Mouse (Mus musculus) embryonic facial prominence, embryonic 12.5 days (tissue): ENCODE results near the gene Lrrc75b. TPM values are rescaled to one million over a fixed set of nuclear protein-coding genes. Genes with fewer than 3 reads are reported as not detected.
"Not testable (repeated sequence)": the region's sequence is repeated elsewhere in the genome, so short reads cannot be mapped to it uniquely, and the experiment has no call there.

Experiments used
- ATAC-seq: fragments of 200-750 bp; cut with Nextera tagmentation; 2 replicates; pipeline ENCODE4 v1.8.0; 2017; ENCODE audit not compliant: insufficient number of reproducible peaks, insufficient read depth, low FRiP score, low TSS enrichment
- H3K27ac ChIP-seq: fragments of 300-500 bp; sonication (generic); 2 replicates; pipeline ENCODE4 v1.5.1; 2016; ENCODE audit warnings: mild to moderate bottlenecking
- H3K27me3 ChIP-seq: fragments of 300-500 bp; sonication (generic); 2 replicates; pipeline ENCODE4 v1.6.1; 2016; ENCODE audit warnings: mild to moderate bottlenecking, moderate library complexity
- H3K36me3 ChIP-seq: fragments of 300-500 bp; sonication (generic); 2 replicates; pipeline ENCODE4 v1.6.1; 2016; ENCODE audit warnings: mild to moderate bottlenecking
- H3K4me1 ChIP-seq: fragments of 300-500 bp; sonication (generic); 2 replicates; pipeline ENCODE4 v1.6.1; 2016
- H3K4me2 ChIP-seq: fragments of 300-500 bp; sonication (generic); replicated peaks from 2 replicates; pipeline ENCODE4 v1.6.1; 2016; ENCODE audit warnings: mild to moderate bottlenecking, moderate library complexity
- H3K4me3 ChIP-seq: fragments of 300-500 bp; sonication (generic); 2 replicates; pipeline ENCODE4 v1.5.1; 2016; ENCODE audit warnings: mild to moderate bottlenecking
- H3K9ac ChIP-seq: fragments of 300-500 bp; sonication (generic); 2 replicates; pipeline ENCODE4 v1.6.1; 2016; ENCODE audit warnings: mild to moderate bottlenecking, moderate library complexity
- H3K9me3 ChIP-seq: fragments of 300-500 bp; sonication (generic); 2 replicates; pipeline ENCODE4 v1.6.1; 2016; ENCODE audit warnings: mild to moderate bottlenecking, moderate library complexity
- WGBS: fragments of 180-500 bp; shearing (Covaris S2); methylation state at CpG from one replicate; pipeline ENCODE4 v1.1.7; 2016; 5-methylcytosine and 5-hydroxymethylcytosine counted together
- polyA plus RNA-seq: library from polyadenylated mRNA; unstranded; fragments of >200 nt; fragmentation: Nextera tagmentation; extraction: Ambion mirVana; gene quantifications from 2 replicates; pipeline ENCODE4 v1.2.1, GENCODE M21; 2016

Lrrc75b gene
- polyA plus RNA-seq, 1 experiment from 2014 or later, result 2.7 TPM

GRCm38 (mm10) chr10:75587781-75588180 lies 27.7 kb upstream of the Lrrc75b start:
- Histone ChIP-seq H3K9ac (no peak overlapping the region), H3K9me3 (no peaks in the 10 kb centered on the region), H3K27me3 (peaks cover 4% of the 10 kb centered on the region), H3K4me2 (no peak overlapping the region), H3K36me3 (no peaks in the 10 kb centered on the region), H3K27ac (no peak overlapping the region), H3K4me3 (no peak overlapping the region), H3K4me1 (peaks cover 8% of the 10 kb centered on the region)
- WGBS, result 84% methylated on average over 4 of the region's 4 CpGs
- no peak for ATAC-seq

DNA sequence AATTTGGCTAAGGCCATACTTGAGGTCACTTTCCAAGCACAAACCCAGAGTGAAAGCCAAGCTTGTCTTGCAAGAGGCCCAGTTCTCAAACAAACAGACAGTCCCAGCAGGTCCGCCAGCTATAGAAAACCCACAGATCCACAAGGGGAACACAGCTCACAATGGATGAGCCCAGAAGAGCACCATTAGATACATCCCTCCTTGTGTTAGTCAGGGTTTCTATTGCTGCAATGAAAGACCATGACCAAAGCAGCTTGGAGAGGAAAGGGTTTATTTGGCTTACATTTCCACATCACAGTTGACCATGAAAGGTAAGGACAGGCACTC lies 26.4 kb upstream of the Lrrc75b start:
- Histone ChIP-seq H3K4me3 (no peak overlapping the region), H3K27ac (no peak overlapping the region), H3K27me3 (peaks cover 4% of the 10 kb centered on the region), H3K4me1 (peaks cover 8% of the 10 kb centered on the region), H3K9ac (no peak overlapping the region), H3K9me3 (no peaks in the 10 kb centered on the region), H3K4me2 (no peak overlapping the region), H3K36me3 (no peaks in the 10 kb centered on the region)
- 88% methylated on average over 1 of the region's 1 CpGs for WGBS
- no peak for ATAC-seq

DNA sequence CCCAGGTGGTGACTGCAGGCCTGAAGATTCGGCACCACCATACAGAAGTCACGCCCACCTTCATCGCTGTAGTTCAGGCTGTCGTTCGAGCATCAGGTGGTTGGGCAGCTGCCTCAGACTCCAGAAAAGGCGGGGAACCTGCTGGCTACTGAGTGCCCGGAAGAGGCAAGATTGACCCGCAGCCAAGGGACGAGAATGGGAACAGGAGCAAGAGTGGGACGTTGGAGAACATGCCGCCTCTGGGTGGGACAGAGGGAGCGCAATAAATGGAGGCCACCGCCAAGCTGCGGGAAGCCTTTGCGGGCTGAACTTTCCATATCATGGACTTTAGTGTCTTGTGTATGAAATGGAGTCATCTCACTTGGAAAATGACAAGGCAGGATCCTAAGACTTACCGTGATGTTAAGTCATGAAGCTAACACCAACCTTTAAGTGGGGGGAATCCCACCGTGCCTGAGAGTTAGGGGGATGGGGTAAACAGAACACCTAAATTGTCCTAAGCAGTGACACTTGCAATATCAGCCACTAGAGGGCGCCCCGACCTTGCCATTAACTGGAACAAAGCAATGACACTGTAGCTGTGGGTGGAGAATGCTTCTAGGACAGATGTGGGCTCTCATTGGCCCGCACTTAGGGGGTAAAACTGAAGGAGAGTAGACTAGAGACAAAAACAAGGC lies 25.9 kb upstream of the Lrrc75b start:
- H3K4me3 ChIP-seq, result 0 out of 2 replicates have a peak overlapping the region, but pooled peaks have one; percentile 9
- H3K9ac ChIP-seq, result 0 out of 2 replicates have a peak overlapping the region, but pooled peaks have one; percentile 8
- peak overlapping the region; percentile 37 for H3K4me2 ChIP-seq
- H3K36me3 ChIP-seq, result no peaks in the 10 kb centered on the region
- peaks cover 4% of the 10 kb centered on the region for H3K27me3 ChIP-seq
- peaks cover 8% of the 10 kb centered on the region for H3K4me1 ChIP-seq
- WGBS, result 21% methylated on average over 20 of the region's 20 CpGs
- H3K27ac ChIP-seq, result no peak overlapping the region
- peak; percentile 48; the same call in 1 of the 2 replicates for ATAC-seq
- no peaks in the 10 kb centered on the region for H3K9me3 ChIP-seq

- H3K27ac ChIP-seq, result no peak overlapping the region
- no peaks in the 10 kb centered on the region for H3K36me3 ChIP-seq
- no peak overlapping the region for H3K4me2 ChIP-seq
- no peak for ATAC-seq
- 82% methylated on average over 6 of the region's 6 CpGs for WGBS
- no peak overlapping the region for H3K9ac ChIP-seq
- no peaks in the 10 kb centered on the region for H3K9me3 ChIP-seq
- H3K27me3 ChIP-seq, result no peaks in the 10 kb centered on the region
- no peaks in the 10 kb centered on the region for H3K4me1 ChIP-seq
- H3K4me3 ChIP-seq, result no peak overlapping the region
Measured at GRCm38 (mm10) chr10:75579129-75579528, 19.0 kb upstream of the Lrrc75b start.

DNA sequence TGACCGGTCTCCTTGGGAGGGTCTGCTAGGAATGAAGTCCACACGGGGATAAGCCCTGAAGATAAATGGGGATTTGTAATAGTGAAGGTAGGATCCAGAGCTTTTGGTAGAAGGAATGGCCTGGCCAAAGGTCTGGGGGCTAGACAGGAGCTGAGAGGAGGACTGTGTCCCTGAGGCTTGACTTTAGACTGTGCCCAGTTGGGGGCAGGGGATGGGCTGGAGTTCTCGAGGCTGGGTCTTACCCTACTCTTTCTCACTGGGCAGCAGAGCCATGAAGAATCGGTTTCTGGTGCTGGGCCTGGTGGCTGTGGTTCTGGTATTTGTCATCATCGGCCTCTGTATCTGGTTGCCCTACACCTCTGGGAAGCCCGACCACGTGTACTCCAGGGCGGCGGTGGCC lies 13.8 kb upstream of the Lrrc75b start:
- WGBS, result 88% methylated on average over 9 of the region's 9 CpGs
- Histone ChIP-seq H3K36me3 (no peaks in the 10 kb centered on the region), H3K4me3 (no peak overlapping the region), H3K27ac (no peak overlapping the region), H3K9me3 (no peaks in the 10 kb centered on the region), H3K9ac (no peak overlapping the region), H3K4me2 (no peak overlapping the region), H3K4me1 (no peaks in the 10 kb centered on the region; the same call in 1 of the 2 replicates), H3K27me3 (no peaks in the 10 kb centered on the region)
- no peak for ATAC-seq

- 71% methylated on average over 10 of the region's 10 CpGs for WGBS
- ATAC-seq, result no peak
Measured at GRCm38 (mm10) chr10:75573181-75573580, 13.1 kb upstream of the Lrrc75b start.

GRCm38 (mm10) chr10:75571937-75572336 lies 11.8 kb upstream of the Lrrc75b start:
- ATAC-seq, result no peak

More at GRCm38 (mm10) chr10:75573181-75573580, 13.1 kb upstream of the Lrrc75b start:
- Histone ChIP-seq H3K27ac (no peak overlapping the region), H3K9me3 (no peaks in the 10 kb centered on the region), H3K4me3 (no peak overlapping the region), H3K4me1 (no peaks in the 10 kb centered on the region; the same call in 1 of the 2 replicates), H3K36me3 (no peaks in the 10 kb centered on the region), H3K4me2 (no peak overlapping the region), H3K27me3 (no peaks in the 10 kb centered on the region), H3K9ac (no peak overlapping the region)

GRCm38 (mm10) chr10:75570981-75571657 lies 11.0 kb upstream of the Lrrc75b start:
- no peak overlapping the region for H3K9ac ChIP-seq
- no peaks in the 10 kb centered on the region for H3K36me3 ChIP-seq
- no peaks in the 10 kb centered on the region; the same call in 1 of the 2 replicates for H3K4me1 ChIP-seq
- H3K9me3 ChIP-seq, result no peaks in the 10 kb centered on the region
- H3K4me2 ChIP-seq, result no peak overlapping the region
- no peak overlapping the region for H3K27ac ChIP-seq
- no peak overlapping the region for H3K4me3 ChIP-seq
- 26% methylated on average over 10 of the region's 10 CpGs for WGBS
- H3K27me3 ChIP-seq, result no peaks in the 10 kb centered on the region
- no peak for ATAC-seq

More at GRCm38 (mm10) chr10:75571937-75572336, 11.8 kb upstream of the Lrrc75b start:
- H3K9me3 ChIP-seq, result no peaks in the 10 kb centered on the region
- no peaks in the 10 kb centered on the region for H3K36me3 ChIP-seq
- no peak overlapping the region for H3K4me3 ChIP-seq
- H3K27ac ChIP-seq, result no peak overlapping the region
- H3K4me2 ChIP-seq, result no peak overlapping the region
- WGBS, result 42% methylated on average over 9 of the region's 9 CpGs
- no peak overlapping the region for H3K9ac ChIP-seq
- no peaks in the 10 kb centered on the region for H3K27me3 ChIP-seq
- H3K4me1 ChIP-seq, result no peaks in the 10 kb centered on the region; the same call in 1 of the 2 replicates

DNA sequence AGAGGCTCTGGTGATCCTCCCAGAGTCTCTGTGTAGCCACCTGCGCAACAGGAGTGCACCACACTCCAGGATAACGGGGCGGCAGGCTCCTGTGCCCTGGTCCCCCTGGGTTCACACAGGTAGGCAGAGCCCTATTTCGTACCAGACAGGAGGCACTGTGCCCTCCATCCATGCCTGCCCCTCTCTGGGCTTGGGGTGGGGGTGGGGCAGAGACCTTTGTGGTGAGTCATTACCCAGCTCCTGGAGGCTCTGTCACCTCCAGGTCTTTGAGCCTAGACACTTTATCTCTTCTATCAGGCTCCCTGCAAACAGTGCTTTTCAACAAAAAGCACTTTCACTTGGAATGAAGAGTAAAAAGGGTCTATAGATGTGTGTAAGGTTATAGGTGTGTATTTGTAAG lies 8.7 kb upstream of the Lrrc75b start:
- Histone ChIP-seq H3K4me3 (no peak overlapping the region), H3K27ac (no peak overlapping the region), H3K9me3 (no peaks in the 10 kb centered on the region), H3K4me2 (no peak overlapping the region), H3K36me3 (no peaks in the 10 kb centered on the region), H3K27me3 (no peaks in the 10 kb centered on the region), H3K4me1 (no peaks in the 10 kb centered on the region; the same call in 1 of the 2 replicates), H3K9ac (no peak overlapping the region)
- ATAC-seq, result no peak
- WGBS, result 14% methylated on average over 4 of the region's 4 CpGs

- 7% methylated on average over 11 of the region's 11 CpGs for WGBS
- Histone ChIP-seq H3K36me3 (no peaks in the 10 kb centered on the region), H3K9ac (no peak overlapping the region), H3K27ac (no peak overlapping the region), H3K4me1 (no peaks in the 10 kb centered on the region; the same call in 1 of the 2 replicates), H3K4me2 (no peak overlapping the region), H3K27me3 (no peaks in the 10 kb centered on the region), H3K4me3 (no peak overlapping the region), H3K9me3 (no peaks in the 10 kb centered on the region)
- no peak for ATAC-seq
Measured at GRCm38 (mm10) chr10:75568441-75568840, 8.3 kb upstream of the Lrrc75b start.

DNA sequence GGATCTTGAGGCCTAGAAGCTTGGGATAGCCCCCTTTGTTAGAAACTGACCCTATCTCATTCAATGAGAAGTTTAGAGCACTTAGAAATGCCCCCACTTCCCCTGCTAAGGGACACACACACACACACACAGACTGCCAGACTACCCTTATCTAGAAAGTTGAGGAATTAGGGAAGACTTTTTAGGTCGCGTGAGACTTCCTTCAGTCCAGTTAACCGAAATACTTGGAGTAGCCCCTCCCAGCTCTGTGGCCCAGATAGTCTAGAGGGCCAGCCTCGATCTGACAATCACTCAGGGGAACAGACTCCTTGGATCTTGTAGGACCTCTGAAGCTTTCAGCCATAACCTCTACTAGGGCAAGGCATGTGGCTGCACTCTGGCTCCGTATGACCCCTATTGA lies 7.9 kb upstream of the Lrrc75b start:
- Histone ChIP-seq H3K9me3 (no peaks in the 10 kb centered on the region), H3K36me3 (no peaks in the 10 kb centered on the region), H3K4me2 (no peak overlapping the region), H3K27me3 (no peaks in the 10 kb centered on the region), H3K4me1 (no peaks in the 10 kb centered on the region; the same call in 1 of the 2 replicates), H3K4me3 (no peak overlapping the region), H3K9ac (no peak overlapping the region), H3K27ac (no peak overlapping the region)
- WGBS, result 31% methylated on average over 5 of the region's 5 CpGs
- no peak for ATAC-seq

DNA sequence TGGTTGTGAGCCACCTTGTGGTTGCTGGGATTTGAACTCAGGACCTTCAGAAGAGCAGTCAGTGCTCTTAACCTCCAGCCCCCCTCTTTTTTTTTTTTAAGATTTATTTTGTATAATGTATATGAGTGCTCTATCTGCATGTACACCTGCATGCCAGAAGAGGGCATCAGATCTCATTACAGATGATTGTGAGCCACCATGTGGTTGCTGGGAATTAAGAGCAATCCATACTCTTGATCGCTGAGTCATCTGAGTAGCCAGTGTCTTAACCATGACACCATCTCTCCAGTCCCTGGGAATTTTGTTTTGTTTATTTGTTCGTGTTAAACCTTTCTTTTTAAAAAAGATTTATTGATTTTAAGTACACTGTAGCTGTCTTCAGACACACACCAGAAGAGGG lies 6.6 kb upstream of the Lrrc75b start:
- H3K9me3 ChIP-seq, H3K27ac ChIP-seq, H3K4me3 ChIP-seq, H3K36me3 ChIP-seq, H3K4me2 ChIP-seq, H3K9ac ChIP-seq, H3K27me3 ChIP-seq, H3K4me1 ChIP-seq, ATAC-seq: not testable (repeated sequence)
- WGBS, result 80% methylated on average over 2 of the region's 2 CpGs
